Mouse (Mus musculus): ENCODE results near the gene Cd3d. TPM values are rescaled to one million over a fixed set of nuclear protein-coding genes. Genes with fewer than 3 reads are reported as not detected.

The Cd3d gene
- polyA plus RNA-seq, 1 experiment from 2014 or later = 0.45 TPM

- ATAC-seq (ENCODE audit: extremely low read depth, insufficient number of reproducible peaks, low FRiP score, low TSS enrichment) = no peak
- Histone ChIP-seq H3K9ac (no peak overlapping the region), H3K4me1 (no peaks in the 10 kb centered on the region), H3K9me3 (no peaks in the 10 kb centered on the region), H3K27me3 (replicated peaks) (peaks cover 72% of the 10 kb centered on the region), H3K4me3 (no peak overlapping the region), H3K4me2 (no peak overlapping the region), H3K27ac (replicated peaks) (no peak overlapping the region), H3K36me3 (no peaks in the 10 kb centered on the region)
- WGBS = 49% methylated on average over 6 of the region's 6 CpGs
These were observed 3.8 kb upstream of the Cd3d start for GRCm38 (mm10) chr9:44977813-44978212.

GRCm38 (mm10) chr9:44979806-44980205 lies 1.8 kb upstream of the Cd3d start:
- H3K27ac ChIP-seq (replicated peaks) = no peak overlapping the region
- WGBS = 65% methylated on average over 7 of the region's 7 CpGs

GRCm38 (mm10) chr9:44980242-44980641 lies 1.3 kb upstream of the Cd3d start, which contains the start of gene Cd3g:
Cd3g (minus strand) TSS chr9:44980431.
- WGBS = 51% methylated on average over 3 of the region's 3 CpGs
- H3K4me1 ChIP-seq = no peaks in the 10 kb centered on the region
- no peaks in the 10 kb centered on the region for H3K9me3 ChIP-seq
- H3K9ac ChIP-seq = no peak within 1 kb of the TSS
- H3K4me3 ChIP-seq = no peak within 1 kb of the TSS
- no peak within 1 kb of the TSS for H3K27ac ChIP-seq (replicated peaks)
- no peak within 1 kb of the TSS for H3K4me2 ChIP-seq
- H3K36me3 ChIP-seq = no peaks in the 10 kb centered on the region
- H3K27me3 ChIP-seq (replicated peaks) = peaks cover 55% of the 10 kb centered on the region
- no peak for ATAC-seq (ENCODE audit: extremely low read depth, insufficient number of reproducible peaks, low FRiP score, low TSS enrichment)

More at GRCm38 (mm10) chr9:44979806-44980205, 1.8 kb upstream of the Cd3d start:
- ATAC-seq (ENCODE audit: extremely low read depth, insufficient number of reproducible peaks, low FRiP score, low TSS enrichment) = no peak
- no peaks in the 10 kb centered on the region for H3K9me3 ChIP-seq
- peaks cover 54% of the 10 kb centered on the region for H3K27me3 ChIP-seq (replicated peaks)
- H3K9ac ChIP-seq = no peak overlapping the region
- H3K4me1 ChIP-seq = no peaks in the 10 kb centered on the region
- no peak overlapping the region for H3K4me2 ChIP-seq
- H3K36me3 ChIP-seq = no peaks in the 10 kb centered on the region
- no peak overlapping the region for H3K4me3 ChIP-seq

GRCm38 (mm10) chr9:44981104-44981503 lies 482 bp upstream of the Cd3d start:
- H3K36me3 ChIP-seq = no peaks in the 10 kb centered on the region
- H3K4me3 ChIP-seq = no peak overlapping the region
- no peak for ATAC-seq (ENCODE audit: extremely low read depth, insufficient number of reproducible peaks, low FRiP score, low TSS enrichment)
- WGBS = 82% methylated on average over 2 of the region's 2 CpGs
- H3K4me1 ChIP-seq = no peaks in the 10 kb centered on the region
- peaks cover 51% of the 10 kb centered on the region for H3K27me3 ChIP-seq (replicated peaks)
- no peak overlapping the region for H3K9ac ChIP-seq
- no peak overlapping the region for H3K4me2 ChIP-seq
- H3K9me3 ChIP-seq = no peaks in the 10 kb centered on the region
- no peak overlapping the region for H3K27ac ChIP-seq (replicated peaks)

GRCm38 (mm10) chr9:44982081-44982480 lies 495 bp downstream of the Cd3d start:
- H3K4me3 ChIP-seq = no peak overlapping the region
- H3K36me3 ChIP-seq = no peaks in the 10 kb centered on the region
- no peak overlapping the region for H3K9ac ChIP-seq
- no peak for ATAC-seq (ENCODE audit: extremely low read depth, insufficient number of reproducible peaks, low FRiP score, low TSS enrichment)
- 83% methylated on average over 8 of the region's 8 CpGs for WGBS
- H3K27me3 ChIP-seq (replicated peaks) = peaks cover 41% of the 10 kb centered on the region
- H3K4me2 ChIP-seq = no peak overlapping the region
- no peak overlapping the region for H3K27ac ChIP-seq (replicated peaks)
- no peaks in the 10 kb centered on the region for H3K9me3 ChIP-seq
- no peaks in the 10 kb centered on the region for H3K4me1 ChIP-seq

GRCm38 (mm10) chr9:44982531-44982930 lies 945 bp downstream of the Cd3d start:
- no peaks in the 10 kb centered on the region for H3K9me3 ChIP-seq
- peaks cover 37% of the 10 kb centered on the region for H3K27me3 ChIP-seq (replicated peaks)
- ATAC-seq (ENCODE audit: extremely low read depth, insufficient number of reproducible peaks, low FRiP score, low TSS enrichment) = no peak
- 64% methylated on average over 3 of the region's 3 CpGs for WGBS
- no peaks in the 10 kb centered on the region for H3K36me3 ChIP-seq
- no peak overlapping the region for H3K4me3 ChIP-seq
- H3K27ac ChIP-seq (replicated peaks) = no peak overlapping the region
- H3K4me2 ChIP-seq = no peak overlapping the region
- no peak overlapping the region for H3K9ac ChIP-seq
- H3K4me1 ChIP-seq = no peaks in the 10 kb centered on the region

- Histone ChIP-seq H3K4me2 (no peak overlapping the region), H3K27me3 (replicated peaks) (peaks cover 32% of the 10 kb centered on the region), H3K27ac (replicated peaks) (no peak overlapping the region), H3K9ac (no peak overlapping the region), H3K4me3 (no peak overlapping the region), H3K4me1 (no peaks in the 10 kb centered on the region), H3K9me3 (no peaks in the 10 kb centered on the region), H3K36me3 (no peaks in the 10 kb centered on the region)
- WGBS = 47% methylated on average over 2 of the region's 2 CpGs
- ATAC-seq (ENCODE audit: extremely low read depth, insufficient number of reproducible peaks, low FRiP score, low TSS enrichment) = no peak
These were observed 1.4 kb downstream of the Cd3d start for GRCm38 (mm10) chr9:44983001-44983400.

- no peak overlapping the region for H3K9ac ChIP-seq
- peaks cover 9% of the 10 kb centered on the region for H3K27me3 ChIP-seq (replicated peaks)
- no peaks in the 10 kb centered on the region for H3K4me1 ChIP-seq
- no peak for ATAC-seq (ENCODE audit: extremely low read depth, insufficient number of reproducible peaks, low FRiP score, low TSS enrichment)
- 72% methylated on average over 3 of the region's 3 CpGs for WGBS
- no peaks in the 10 kb centered on the region for H3K36me3 ChIP-seq
- H3K9me3 ChIP-seq = no peaks in the 10 kb centered on the region
- no peak overlapping the region for H3K27ac ChIP-seq (replicated peaks)
- no peak overlapping the region for H3K4me3 ChIP-seq
- H3K4me2 ChIP-seq = peak overlapping the region; percentile 18; the same call in 1 of the 2 replicates
These were observed 4.2 kb downstream of the Cd3d start for GRCm38 (mm10) chr9:44985721-44986161.

- H3K4me2 ChIP-seq = peak overlapping the region; percentile 18; the same call in 1 of the 2 replicates
- H3K36me3 ChIP-seq = no peaks in the 10 kb centered on the region
These were observed 4.7 kb downstream of the Cd3d start for GRCm38 (mm10) chr9:44986242-44986781.

GRCm38 (mm10) chr9:44986976-44987375 lies 5.4 kb downstream of the Cd3d start:
- no peak overlapping the region for H3K27ac ChIP-seq (replicated peaks)
- H3K9me3 ChIP-seq = no peaks in the 10 kb centered on the region
- no peaks in the 10 kb centered on the region for H3K36me3 ChIP-seq
- H3K27me3 ChIP-seq (replicated peaks) = peaks cover 9% of the 10 kb centered on the region
- H3K4me3 ChIP-seq = no peak overlapping the region
- ATAC-seq (ENCODE audit: extremely low read depth, insufficient number of reproducible peaks, low FRiP score, low TSS enrichment) = no peak
- 66% methylated on average over 5 of the region's 5 CpGs for WGBS
- no peak overlapping the region for H3K4me2 ChIP-seq
- H3K9ac ChIP-seq = no peak overlapping the region
- no peaks in the 10 kb centered on the region for H3K4me1 ChIP-seq

More at GRCm38 (mm10) chr9:44986242-44986781, 4.7 kb downstream of the Cd3d start:
- Histone ChIP-seq H3K4me3 (no peak overlapping the region), H3K27ac (replicated peaks) (no peak overlapping the region), H3K9me3 (no peaks in the 10 kb centered on the region), H3K27me3 (replicated peaks) (peaks cover 9% of the 10 kb centered on the region), H3K4me1 (no peaks in the 10 kb centered on the region), H3K9ac (no peak overlapping the region)
- WGBS = 51% methylated on average over 14 of the region's 14 CpGs
- ATAC-seq (ENCODE audit: extremely low read depth, insufficient number of reproducible peaks, low FRiP score, low TSS enrichment) = no peak

- H3K9me3 ChIP-seq = no peaks in the 10 kb centered on the region
- ATAC-seq (ENCODE audit: extremely low read depth, insufficient number of reproducible peaks, low FRiP score, low TSS enrichment) = no peak
- H3K9ac ChIP-seq = no peak overlapping the region
- H3K4me1 ChIP-seq = no peaks in the 10 kb centered on the region
- no peak overlapping the region for H3K4me3 ChIP-seq
- peaks cover 3% of the 10 kb centered on the region; the same call in 1 of the 2 replicates for H3K27me3 ChIP-seq (replicated peaks)
- H3K27ac ChIP-seq (replicated peaks) = no peak overlapping the region
- WGBS = 66% methylated on average over 2 of the region's 2 CpGs
- no peaks in the 10 kb centered on the region for H3K36me3 ChIP-seq
- no peak overlapping the region for H3K4me2 ChIP-seq
These were observed 10.2 kb downstream of the Cd3d start for GRCm38 (mm10) chr9:44991821-44992220.

- Histone ChIP-seq H3K27ac (replicated peaks) (no peak overlapping the region), H3K9ac (no peak overlapping the region), H3K27me3 (replicated peaks) (peaks cover 3% of the 10 kb centered on the region; the same call in 1 of the 2 replicates), H3K4me1 (no peaks in the 10 kb centered on the region), H3K4me3 (no peak overlapping the region), H3K4me2 (no peak overlapping the region), H3K9me3 (no peaks in the 10 kb centered on the region), H3K36me3 (no peaks in the 10 kb centered on the region)
- ATAC-seq (ENCODE audit: extremely low read depth, insufficient number of reproducible peaks, low FRiP score, low TSS enrichment) = no peak
These were observed 10.7 kb downstream of the Cd3d start for GRCm38 (mm10) chr9:44992271-44992670.
